Mouse (Mus musculus) retina, embryonic 14.5 days (tissue): ENCODE results near the gene Fam205a3.
"Not testable (repeated sequence)": the region's sequence is repeated elsewhere in the genome, so short reads cannot be mapped to it uniquely, and the experiment has no call there.

Experiments
- DNase-seq: peaks from one replicate; pipeline ENCODE4 v3.0.0-alpha.2; 2015; ENCODE audit warnings: low spot score

Fam205a3 gene

DNA sequence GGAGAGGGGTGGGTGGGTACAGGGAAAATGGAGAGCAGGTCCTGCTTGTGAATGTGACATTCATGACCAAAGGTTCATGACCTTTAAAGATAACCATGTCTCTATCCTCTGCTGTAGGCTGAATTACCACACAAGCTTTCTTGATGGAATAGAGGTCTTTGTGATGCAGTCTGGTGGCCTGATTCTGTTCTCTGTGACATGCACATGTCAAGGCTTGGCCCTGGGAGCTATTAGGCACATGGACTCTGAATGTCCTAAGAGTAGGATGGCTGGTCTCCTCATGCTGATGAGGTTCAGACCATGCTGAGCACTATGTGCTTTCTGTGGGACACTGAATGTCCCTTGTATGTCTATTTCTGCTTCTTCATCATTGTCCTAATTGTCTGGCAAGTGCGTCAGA lies at the start of gene Fam205a3:
Gene Fam205a3 (plus strand): TSS at position 301 of the 400 bp plus-strand sequence.
- DNase-seq: not testable (repeated sequence)

DNA sequence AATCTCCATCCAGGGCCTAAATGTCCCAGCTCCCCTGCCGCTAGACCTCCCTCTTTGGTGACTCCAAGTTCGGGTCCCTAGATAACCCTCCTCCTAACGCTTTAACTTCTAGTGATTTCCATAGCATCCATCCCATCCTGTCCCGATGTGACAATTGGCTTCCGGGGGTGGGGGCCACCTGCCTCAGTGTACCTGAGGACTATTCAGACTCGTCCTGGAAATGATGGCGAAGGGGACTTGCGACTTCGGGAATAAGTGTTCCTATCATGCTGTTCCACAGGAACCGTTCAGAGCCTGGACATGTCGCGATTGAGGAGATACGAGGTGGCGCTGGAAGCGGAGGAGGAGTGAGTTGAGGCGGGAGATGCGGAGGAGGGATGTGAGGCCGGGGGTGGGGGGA lies 24.2 kb upstream of the Fam205a3 start, which contains the start of gene Gm21953:
Gene Gm21953 (plus strand): TSS at position 301 of the 400 bp plus-strand sequence.
- DNase-seq: not testable (repeated sequence)
